Mouse (Mus musculus) C2C12 (cell line): Measurements from ENCODE around the gene Snrpf. TPM values are rescaled to one million over a fixed set of nuclear protein-coding genes. Genes with fewer than 3 reads are reported as not detected.

Experiments used
- H3K27me3 ChIP-seq: one replicate; pipeline ENCODE4 v1.6.1; 2011; ENCODE audit not compliant: control insufficient read depth, insufficient read depth, insufficient read length
- H3K36me3 ChIP-seq: one replicate; pipeline ENCODE4 v1.6.1; 2011; ENCODE audit not compliant: control insufficient read depth, insufficient read depth
- H3K4me3 ChIP-seq: one replicate; pipeline ENCODE4 v1.5.1; 2011; ENCODE audit warnings: mild to moderate bottlenecking, control low read depth; ENCODE audit not compliant: poor library complexity, insufficient read depth, severe bottlenecking
- H3K79me2 ChIP-seq: one replicate; pipeline ENCODE4 v1.6.1; 2011; ENCODE audit not compliant: control insufficient read depth, insufficient read depth
- H3K79me3 ChIP-seq: one replicate; pipeline ENCODE4 v1.6.1; 2011; ENCODE audit warnings: low read depth, control low read depth
- H3ac ChIP-seq: one replicate; pipeline ENCODE3; 2011; ENCODE audit warnings: low read depth; ENCODE audit not compliant: control insufficient read depth, insufficient read length
- CEBPB ChIP-seq: IDR thresholded peaks from one replicate; pipeline ENCODE4 v1.6.1; 2011; ENCODE audit warnings: low read depth, mild to moderate bottlenecking, control low read depth, moderate library complexity
- CTCF ChIP-seq: IDR thresholded peaks from one replicate; pipeline ENCODE4 v1.5.1; 2011; ENCODE audit not compliant: control insufficient read depth, insufficient read depth, insufficient read length
- FOSL1 ChIP-seq: IDR thresholded peaks from one replicate; pipeline ENCODE4 v1.8.0; 2011; ENCODE audit warnings: mild to moderate bottlenecking, low read length; ENCODE audit not compliant: poor library complexity, insufficient read depth, severe bottlenecking
- MAX ChIP-seq: IDR thresholded peaks from one replicate; pipeline ENCODE4 v1.6.1; 2011; ENCODE audit warnings: mild to moderate bottlenecking, control low read depth
- MYOD1 ChIP-seq: IDR thresholded peaks from one replicate; pipeline ENCODE4 v1.6.1; 2011; ENCODE audit warnings: low read depth; ENCODE audit not compliant: control insufficient read depth, insufficient read length
- MYOG ChIP-seq: IDR thresholded peaks from one replicate; pipeline ENCODE4 v1.6.1; 2011; ENCODE audit not compliant: control insufficient read depth, insufficient read length; ENCODE audit errors: extremely low read depth
- USF1 ChIP-seq: IDR thresholded peaks from one replicate; pipeline ENCODE4 v1.6.1; 2011; ENCODE audit warnings: low read depth, mild to moderate bottlenecking, control low read depth, moderate library complexity
- polyA plus RNA-seq: library from polyadenylated mRNA; unstranded; fragments of >200 nt; fragmentation: generic; extraction: Trizol; gene quantifications from one replicate; pipeline ENCODE4 v1.2.1, GENCODE M21; 2012; ENCODE audit warnings: missing spikeins

Gene Snrpf
- polyA plus RNA-seq, 1 experiment = 258 TPM

GRCm38 (mm10) chr10:93594022-93594482 lies 4.5 kb upstream of the Snrpf start:
- Histone ChIP-seq H3K4me3 (no peak overlapping the region), H3K27me3 (no peaks in the 10 kb centered on the region), H3K79me3 (peaks cover 2% of the 10 kb centered on the region), H3K36me3 (no peaks in the 10 kb centered on the region), H3ac (no peak overlapping the region), H3K79me2 (peaks cover 5% of the 10 kb centered on the region)
- no peak for TF ChIP-seq USF1
- peak; percentile 17 for TF ChIP-seq CTCF
- peak; percentile 25 for TF ChIP-seq MYOD1

GRCm38 (mm10) chr10:93592456-93592855 lies 3.0 kb upstream of the Snrpf start:
- no peaks in the 10 kb centered on the region for H3K27me3 ChIP-seq
- TF ChIP-seq MYOD1 = no peak
- TF ChIP-seq CTCF = no peak
- TF ChIP-seq MAX = no peak
- no peak for TF ChIP-seq MYOG
- TF ChIP-seq CEBPB = no peak
- no peak for TF ChIP-seq USF1
- TF ChIP-seq FOSL1 = no peak
- peaks cover 3% of the 10 kb centered on the region for H3K36me3 ChIP-seq
- H3K4me3 ChIP-seq = no peak overlapping the region
- H3K79me2 ChIP-seq = peaks cover 21% of the 10 kb centered on the region
- H3K79me3 ChIP-seq = peaks cover 18% of the 10 kb centered on the region
- H3ac ChIP-seq = no peak overlapping the region

- Histone ChIP-seq H3K27me3 (no peaks in the 10 kb centered on the region), H3K79me2 (peaks cover 54% of the 10 kb centered on the region), H3K36me3 (peaks cover 35% of the 10 kb centered on the region)
These were observed 710 bp downstream of the Snrpf start for GRCm38 (mm10) chr10:93588796-93589195.

GRCm38 (mm10) chr10:93577271-93577886 lies 12.1 kb downstream of the Snrpf start:
- TF ChIP-seq MYOD1 (no peak), MAX (no peak), MYOG (no peak), CEBPB (no peak), USF1 (no peak), CTCF (peak; percentile 58), FOSL1 (no peak)
- Histone ChIP-seq H3ac (no peak overlapping the region), H3K79me2 (no peaks in the 10 kb centered on the region), H3K4me3 (no peak overlapping the region), H3K36me3 (peaks cover 19% of the 10 kb centered on the region), H3K27me3 (no peaks in the 10 kb centered on the region), H3K79me3 (no peaks in the 10 kb centered on the region)

More at GRCm38 (mm10) chr10:93588796-93589195, 710 bp downstream of the Snrpf start:
- H3K79me3 ChIP-seq = peaks cover 41% of the 10 kb centered on the region
- peak overlapping the region; percentile 72 for H3K4me3 ChIP-seq
- H3ac ChIP-seq = peak overlapping the region; percentile 89
- TF ChIP-seq CTCF (no peak), FOSL1 (no peak)

GRCm38 (mm10) chr10:93575960-93576359 lies 13.5 kb downstream of the Snrpf start:
- Histone ChIP-seq H3K27me3 (no peaks in the 10 kb centered on the region), H3K4me3 (no peak overlapping the region), H3K79me2 (no peaks in the 10 kb centered on the region), H3K36me3 (peaks cover 5% of the 10 kb centered on the region), H3ac (no peak overlapping the region), H3K79me3 (no peaks in the 10 kb centered on the region)
- TF ChIP-seq CEBPB = no peak
- no peak for TF ChIP-seq MYOD1
- no peak for TF ChIP-seq MAX
- TF ChIP-seq MYOG = no peak
- no peak for TF ChIP-seq CTCF

GRCm38 (mm10) chr10:93574966-93575365 lies 14.5 kb downstream of the Snrpf start:
- Histone ChIP-seq H3K27me3 (no peaks in the 10 kb centered on the region), H3K4me3 (no peak overlapping the region), H3K79me3 (no peaks in the 10 kb centered on the region), H3K36me3 (no peaks in the 10 kb centered on the region), H3ac (no peak overlapping the region), H3K79me2 (no peaks in the 10 kb centered on the region)
- TF ChIP-seq MYOD1 (no peak), CEBPB (no peak), USF1 (no peak), FOSL1 (no peak), MYOG (no peak), CTCF (no peak), MAX (no peak)
